Mouse (Mus musculus) forebrain, postnatal 0 days (tissue): ENCODE data around the gene Greb1. TPM values are rescaled to one million over a fixed set of nuclear protein-coding genes. Genes with fewer than 3 reads are reported as not detected.

Experiments used
- ATAC-seq: fragments of 200-750 bp; cut with Nextera tagmentation; 2 replicates; pipeline ENCODE4 v1.8.0; 2017; ENCODE audit warnings: mild to moderate bottlenecking, moderate library complexity
- DNase-seq: peaks from one replicate; pipeline ENCODE4 v3.0.0-alpha.2; 2015
- H3K27ac ChIP-seq: fragments of 300-500 bp; sonication (generic); 2 replicates; pipeline ENCODE4 v1.5.1; 2014; ENCODE audit warnings: low read depth, mild to moderate bottlenecking, antibody characterized with exemption, low read length, moderate library complexity, mixed read lengths
- H3K27me3 ChIP-seq: fragments of 300-500 bp; sonication (generic); 2 replicates; pipeline ENCODE4 v1.6.1; 2014; ENCODE audit warnings: mild to moderate bottlenecking, low read length, mixed read lengths; ENCODE audit not compliant: insufficient read depth
- H3K36me3 ChIP-seq: fragments of 300-500 bp; sonication (generic); 2 replicates; pipeline ENCODE4 v1.6.1; 2014; ENCODE audit warnings: mild to moderate bottlenecking, moderate library complexity; ENCODE audit not compliant: insufficient read depth
- H3K4me1 ChIP-seq: fragments of 300-500 bp; sonication (generic); 2 replicates; pipeline ENCODE4 v1.6.1; 2014; ENCODE audit warnings: antibody characterized with exemption; ENCODE audit not compliant: insufficient read depth
- H3K4me2 ChIP-seq: fragments of 300-500 bp; sonication (generic); 2 replicates; pipeline ENCODE4 v1.6.1; 2014; ENCODE audit warnings: low read depth, mild to moderate bottlenecking, moderate library complexity
- H3K4me3 ChIP-seq: fragments of 300-500 bp; sonication (generic); 2 replicates; pipeline ENCODE4 v1.5.1; 2014; ENCODE audit warnings: low read depth, low read length, mixed read lengths
- H3K9ac ChIP-seq: fragments of 300-500 bp; sonication (generic); 2 replicates; pipeline ENCODE4 v1.6.1; 2014; ENCODE audit warnings: mild to moderate bottlenecking
- H3K9me3 ChIP-seq: fragments of 300-500 bp; sonication (generic); 2 replicates; pipeline ENCODE4 v1.6.1; 2016; ENCODE audit warnings: low read length
- CTCF ChIP-seq: sonication (generic); IDR thresholded peaks from 2 replicates; pipeline ENCODE4 v1.5.1; 2016; ENCODE audit warnings: antibody characterized with exemption, control low read depth, low read depth
- WGBS: fragments of 180-500 bp; shearing (Covaris S2); extraction: QIAGEN DNeasy Blood & Tissue Kit; methylation state at CpG from one replicate; pipeline ENCODE4 v1.1.7; 2014; 5-methylcytosine and 5-hydroxymethylcytosine counted together
- polyA plus RNA-seq: library from polyadenylated mRNA; unstranded; fragments of >200 nt; fragmentation: Nextera tagmentation; extraction: Ambion mirVana; gene quantifications from 2 replicates; pipeline ENCODE4 v1.2.1, GENCODE M21; 2015
- total RNA-seq: library from RNA; depleted of rRNA; stranded (reverse); fragments of >200 nt; gene quantifications from 2 replicates; pipeline ENCODE4 v1.2.3, GENCODE M21; 2014

The Greb1 gene
- total and polyA plus RNA-seq, 2 experiments from 2014 or later, result 0.25 to 0.48 TPM

GRCm38 (mm10) chr12:16779165-16779564 lies 21.5 kb downstream of the Greb1 start:
- Histone ChIP-seq H3K9me3 (no peaks in the 10 kb centered on the region), H3K9ac (no peak overlapping the region), H3K4me3 (no peak overlapping the region), H3K4me1 (no peaks in the 10 kb centered on the region), H3K27ac (no peak overlapping the region), H3K27me3 (no peaks in the 10 kb centered on the region), H3K36me3 (no peaks in the 10 kb centered on the region), H3K4me2 (no peak overlapping the region)
- ATAC-seq, result no peak
- WGBS, result 54% methylated on average over 2 of the region's 2 CpGs
- no peak for DNase-seq
- TF ChIP-seq CTCF, result no peak

GRCm38 (mm10) chr12:16778523-16778922 lies 22.2 kb downstream of the Greb1 start:
- 75% methylated on average over 5 of the region's 5 CpGs for WGBS
- Histone ChIP-seq H3K27ac (no peak overlapping the region), H3K4me3 (no peak overlapping the region), H3K9ac (no peak overlapping the region), H3K4me1 (no peaks in the 10 kb centered on the region), H3K27me3 (no peaks in the 10 kb centered on the region), H3K36me3 (no peaks in the 10 kb centered on the region), H3K4me2 (no peak overlapping the region), H3K9me3 (no peaks in the 10 kb centered on the region)
- TF ChIP-seq CTCF, result no peak
- ATAC-seq, result no peak
- no peak for DNase-seq

DNA sequence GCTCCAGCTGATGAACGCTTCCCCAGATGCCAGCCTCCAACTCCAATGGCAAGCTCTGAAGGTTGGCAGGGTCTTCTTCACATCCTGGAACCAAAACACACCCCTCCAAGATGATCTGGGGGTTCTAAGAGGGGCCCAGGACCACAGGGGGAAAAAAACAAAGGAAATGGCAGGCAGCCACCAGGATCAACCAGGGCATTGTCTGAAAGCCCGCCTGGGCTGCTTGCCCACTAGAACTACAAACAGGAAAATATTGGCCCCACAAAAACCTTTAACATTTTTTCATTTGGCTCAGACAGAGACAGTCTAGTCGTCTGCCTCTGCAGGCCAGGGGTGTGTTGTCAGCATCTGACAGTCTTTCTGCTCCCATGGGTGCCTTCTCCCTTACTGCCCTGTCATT lies 25.3 kb downstream of the Greb1 start:
- DNase-seq (no peak), ATAC-seq (no peak)
- H3K36me3 ChIP-seq, result no peaks in the 10 kb centered on the region
- TF ChIP-seq CTCF, result no peak
- no peak overlapping the region for H3K27ac ChIP-seq
- no peak overlapping the region for H3K4me3 ChIP-seq
- H3K9ac ChIP-seq, result no peak overlapping the region
- H3K4me1 ChIP-seq, result no peaks in the 10 kb centered on the region
- H3K27me3 ChIP-seq, result no peaks in the 10 kb centered on the region
- 49% methylated on average over 3 of the region's 3 CpGs for WGBS
- H3K9me3 ChIP-seq, result no peaks in the 10 kb centered on the region
- no peak overlapping the region for H3K4me2 ChIP-seq

DNA sequence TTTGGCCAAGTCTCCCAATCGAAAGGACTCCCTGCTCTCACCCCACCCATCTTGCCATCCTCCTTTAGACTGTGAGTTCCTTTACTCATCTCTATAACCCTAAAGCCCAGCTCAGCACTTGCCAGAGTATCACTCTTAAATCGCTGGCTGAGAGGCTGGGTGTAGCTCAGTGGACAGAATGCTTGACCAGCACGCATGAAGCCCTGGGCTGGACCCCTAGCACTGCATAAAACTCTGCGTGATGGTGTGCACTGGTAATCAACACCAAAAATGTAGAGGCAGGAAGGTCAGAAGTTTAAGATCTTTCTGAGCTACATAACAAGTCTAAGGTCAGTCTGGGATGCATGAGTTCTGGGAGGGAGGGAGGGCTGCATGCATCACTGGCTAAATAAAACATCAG lies 26.1 kb downstream of the Greb1 start:
- no peak for TF ChIP-seq CTCF
- Histone ChIP-seq H3K4me2 (no peak overlapping the region), H3K4me3 (no peak overlapping the region), H3K4me1 (no peaks in the 10 kb centered on the region), H3K9me3 (no peaks in the 10 kb centered on the region), H3K9ac (no peak overlapping the region), H3K27ac (no peak overlapping the region), H3K36me3 (no peaks in the 10 kb centered on the region), H3K27me3 (no peaks in the 10 kb centered on the region)
- WGBS, result 91% methylated on average over 4 of the region's 4 CpGs
- ATAC-seq, result no peak
- no peak for DNase-seq

DNA sequence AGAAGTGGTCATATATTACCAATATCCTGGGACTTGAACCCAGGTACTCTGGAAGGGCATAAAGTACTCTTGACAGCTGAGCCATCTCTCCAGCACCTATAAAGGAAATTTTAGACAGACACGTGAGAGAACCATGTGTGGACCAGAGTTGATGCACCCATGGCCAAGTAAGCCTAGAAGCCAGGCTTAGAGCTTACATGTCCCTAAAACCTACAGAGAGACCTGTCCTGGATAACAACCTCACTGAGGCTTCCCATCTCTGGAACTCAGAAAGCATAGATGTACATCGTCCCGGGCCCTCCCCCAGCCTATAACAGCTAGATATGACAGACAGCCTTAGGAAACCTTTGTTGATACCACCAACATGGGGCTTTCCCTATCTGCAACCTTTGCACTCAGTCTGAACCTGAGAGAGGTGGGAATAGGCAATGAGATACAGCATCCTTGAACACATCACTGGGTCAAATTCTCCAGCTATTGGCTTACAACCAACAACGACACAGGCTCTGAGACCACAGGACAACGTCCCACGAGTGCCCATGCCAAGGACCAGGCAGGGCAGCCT lies 31.0 kb downstream of the Greb1 start:
- WGBS, result 94% methylated on average over 6 of the region's 6 CpGs
- no peak overlapping the region for H3K4me3 ChIP-seq
- H3K9ac ChIP-seq, result no peak overlapping the region
- no peak overlapping the region for H3K4me2 ChIP-seq
- H3K36me3 ChIP-seq, result no peaks in the 10 kb centered on the region
- no peaks in the 10 kb centered on the region for H3K27me3 ChIP-seq
- no peak for DNase-seq
- no peak for TF ChIP-seq CTCF
- no peaks in the 10 kb centered on the region for H3K9me3 ChIP-seq
- no peak for ATAC-seq
- H3K4me1 ChIP-seq, result no peaks in the 10 kb centered on the region
- no peak overlapping the region for H3K27ac ChIP-seq

- Histone ChIP-seq H3K9ac (no peak overlapping the region), H3K4me1 (no peaks in the 10 kb centered on the region), H3K4me3 (no peak overlapping the region), H3K27ac (no peak overlapping the region), H3K4me2 (no peak overlapping the region), H3K9me3 (no peaks in the 10 kb centered on the region), H3K27me3 (no peaks in the 10 kb centered on the region), H3K36me3 (no peaks in the 10 kb centered on the region)
- WGBS, result 78% methylated on average over 2 of the region's 2 CpGs
- DNase-seq, result no peak
- no peak for ATAC-seq
- no peak for TF ChIP-seq CTCF
These were observed 32.0 kb downstream of the Greb1 start for GRCm38 (mm10) chr12:16768711-16769110.

- Histone ChIP-seq H3K4me3 (no peak overlapping the region), H3K4me2 (no peak overlapping the region), H3K4me1 (no peaks in the 10 kb centered on the region), H3K9ac (no peak overlapping the region), H3K27ac (no peak overlapping the region), H3K9me3 (no peaks in the 10 kb centered on the region), H3K36me3 (no peaks in the 10 kb centered on the region), H3K27me3 (no peaks in the 10 kb centered on the region)
- 87% methylated on average over 3 of the region's 3 CpGs for WGBS
- no peak for DNase-seq
- no peak for ATAC-seq
- TF ChIP-seq CTCF, result no peak
These were observed 32.4 kb downstream of the Greb1 start for GRCm38 (mm10) chr12:16768251-16768650.
